Mouse (Mus musculus) olfactory bulb, adult 2 months (tissue): ENCODE measurements around the gene Ssbp2. TPM values are rescaled to one million over a fixed set of nuclear protein-coding genes. Genes with fewer than 3 reads are reported as not detected.

Experiments
- H3K27ac ChIP-seq: fragments of 200-500 bp; 2 replicates; pipeline ENCODE4 v1.5.1; 2012; ENCODE audit warnings: low read depth, low read length; ENCODE audit not compliant: insufficient read depth
- H3K4me1 ChIP-seq: fragments of 200-500 bp; 2 replicates; pipeline ENCODE4 v1.6.1; 2012; ENCODE audit warnings: low read length; ENCODE audit not compliant: control insufficient read depth, insufficient read depth
- H3K4me3 ChIP-seq: fragments of 200-500 bp; 2 replicates; pipeline ENCODE4 v1.5.1; 2012; ENCODE audit warnings: mild to moderate bottlenecking, low read depth, low read length, moderate library complexity; ENCODE audit not compliant: insufficient read depth
- CTCF ChIP-seq: fragments of 200-500 bp; IDR thresholded peaks from 2 replicates; pipeline ENCODE4 v1.5.1; 2012; ENCODE audit warnings: low read depth, mild to moderate bottlenecking, low read length, moderate library complexity; ENCODE audit not compliant: insufficient read depth
- POLR2A ChIP-seq: fragments of 200-500 bp; IDR thresholded peaks from 2 replicates; pipeline ENCODE4 v1.6.1; 2012; ENCODE audit warnings: mild to moderate bottlenecking, low read depth, low read length, moderate library complexity; ENCODE audit not compliant: insufficient read depth
- WGBS: fragments of 180-500 bp; shearing (Covaris S2); methylation state at CpG from one replicate; pipeline ENCODE4 v1.1.7; 2018; 5-methylcytosine and 5-hydroxymethylcytosine counted together
- polyA plus RNA-seq: library from polyadenylated mRNA; stranded (reverse); fragments of >200 nt; gene quantifications from 2 replicates; pipeline ENCODE4 v1.2.4, GENCODE M21; 2012; ENCODE audit warnings: low replicate concordance; ENCODE audit not compliant: missing spikeins, insufficient read depth, insufficient read length

The Ssbp2 gene
- polyA plus RNA-seq, 1 experiment: 755 TPM

GRCm38 (mm10) chr13:91595284-91595683 lies 135.2 kb downstream of the Ssbp2 start:
- H3K27ac ChIP-seq: no peak overlapping the region
- WGBS: 78% methylated on average over 1 of the region's 1 CpGs
- TF ChIP-seq CTCF (no peak), POLR2A (no peak)
- H3K4me1 ChIP-seq: no peaks in the 10 kb centered on the region
- H3K4me3 ChIP-seq: no peak overlapping the region

GRCm38 (mm10) chr13:91599594-91599993 lies 139.5 kb downstream of the Ssbp2 start:
- H3K4me3 ChIP-seq: no peak overlapping the region
- no peaks in the 10 kb centered on the region for H3K4me1 ChIP-seq
- 92% methylated on average over 3 of the region's 3 CpGs for WGBS
- no peak overlapping the region for H3K27ac ChIP-seq
- TF ChIP-seq POLR2A (no peak), CTCF (no peak)

- Histone ChIP-seq H3K27ac (no peak overlapping the region), H3K4me1 (no peaks in the 10 kb centered on the region), H3K4me3 (no peak overlapping the region)
- 83% methylated on average over 7 of the region's 7 CpGs for WGBS
- TF ChIP-seq CTCF: no peak
- TF ChIP-seq POLR2A: no peak
These were observed 145.2 kb downstream of the Ssbp2 start for GRCm38 (mm10) chr13:91605043-91605840.

GRCm38 (mm10) chr13:91610601-91611000 lies 150.5 kb downstream of the Ssbp2 start:
- TF ChIP-seq CTCF: no peak
- no peak overlapping the region for H3K4me3 ChIP-seq
- 54% methylated on average over 4 of the region's 4 CpGs for WGBS
- no peak overlapping the region for H3K27ac ChIP-seq
- 0 out of 2 replicates have a peak, but pooled peaks cover 2% of the 10 kb centered on the region for H3K4me1 ChIP-seq

- Histone ChIP-seq H3K4me3 (no peak overlapping the region), H3K27ac (no peak overlapping the region), H3K4me1 (0 out of 2 replicates have a peak, but pooled peaks cover 4% of the 10 kb centered on the region)
- TF ChIP-seq CTCF (no peak), POLR2A (no peak)
- 91% methylated on average over 3 of the region's 3 CpGs for WGBS
These were observed 151.8 kb downstream of the Ssbp2 start for GRCm38 (mm10) chr13:91611909-91612308.

- 78% methylated on average over 4 of the region's 4 CpGs for WGBS
- H3K4me3 ChIP-seq: no peak overlapping the region
- no peak overlapping the region for H3K27ac ChIP-seq
- 0 out of 2 replicates have a peak, but pooled peaks cover 4% of the 10 kb centered on the region for H3K4me1 ChIP-seq
- TF ChIP-seq POLR2A: no peak
- TF ChIP-seq CTCF: no peak
These were observed 152.5 kb downstream of the Ssbp2 start for GRCm38 (mm10) chr13:91612578-91612977.

GRCm38 (mm10) chr13:91616050-91616449 lies 156.0 kb downstream of the Ssbp2 start:
- Histone ChIP-seq H3K27ac (no peak overlapping the region; the same call in 1 of the 2 replicates), H3K4me3 (no peak overlapping the region), H3K4me1 (0 out of 2 replicates have a peak, but pooled peaks cover 4% of the 10 kb centered on the region)
- WGBS: 44% methylated on average over 3 of the region's 3 CpGs
- TF ChIP-seq POLR2A: no peak
- no peak for TF ChIP-seq CTCF

GRCm38 (mm10) chr13:91616876-91617275 lies 156.8 kb downstream of the Ssbp2 start:
- TF ChIP-seq CTCF: no peak
- no peak for TF ChIP-seq POLR2A
- H3K4me3 ChIP-seq: no peak overlapping the region
- 0 out of 2 replicates have a peak, but pooled peaks cover 4% of the 10 kb centered on the region for H3K4me1 ChIP-seq
- H3K27ac ChIP-seq: no peak overlapping the region
- 85% methylated on average over 5 of the region's 5 CpGs for WGBS

- H3K27ac ChIP-seq: no peak overlapping the region
- WGBS: 86% methylated on average over 1 of the region's 1 CpGs
- 0 out of 2 replicates have a peak, but pooled peaks cover 4% of the 10 kb centered on the region for H3K4me1 ChIP-seq
- no peak overlapping the region for H3K4me3 ChIP-seq
- TF ChIP-seq POLR2A (no peak), CTCF (no peak)
These were observed 159.3 kb downstream of the Ssbp2 start for GRCm38 (mm10) chr13:91619431-91619830.
